Mouse (Mus musculus): ENCODE data around the gene Abhd8. TPM values are rescaled to one million over a fixed set of nuclear protein-coding genes. Genes with fewer than 3 reads are reported as not detected.
A peak's percentile ranks its signal among the peaks of the same experiment; 100 is the strongest.

Abhd8 gene
- polyA plus RNA-seq, 1 experiment = not detected

DNA sequence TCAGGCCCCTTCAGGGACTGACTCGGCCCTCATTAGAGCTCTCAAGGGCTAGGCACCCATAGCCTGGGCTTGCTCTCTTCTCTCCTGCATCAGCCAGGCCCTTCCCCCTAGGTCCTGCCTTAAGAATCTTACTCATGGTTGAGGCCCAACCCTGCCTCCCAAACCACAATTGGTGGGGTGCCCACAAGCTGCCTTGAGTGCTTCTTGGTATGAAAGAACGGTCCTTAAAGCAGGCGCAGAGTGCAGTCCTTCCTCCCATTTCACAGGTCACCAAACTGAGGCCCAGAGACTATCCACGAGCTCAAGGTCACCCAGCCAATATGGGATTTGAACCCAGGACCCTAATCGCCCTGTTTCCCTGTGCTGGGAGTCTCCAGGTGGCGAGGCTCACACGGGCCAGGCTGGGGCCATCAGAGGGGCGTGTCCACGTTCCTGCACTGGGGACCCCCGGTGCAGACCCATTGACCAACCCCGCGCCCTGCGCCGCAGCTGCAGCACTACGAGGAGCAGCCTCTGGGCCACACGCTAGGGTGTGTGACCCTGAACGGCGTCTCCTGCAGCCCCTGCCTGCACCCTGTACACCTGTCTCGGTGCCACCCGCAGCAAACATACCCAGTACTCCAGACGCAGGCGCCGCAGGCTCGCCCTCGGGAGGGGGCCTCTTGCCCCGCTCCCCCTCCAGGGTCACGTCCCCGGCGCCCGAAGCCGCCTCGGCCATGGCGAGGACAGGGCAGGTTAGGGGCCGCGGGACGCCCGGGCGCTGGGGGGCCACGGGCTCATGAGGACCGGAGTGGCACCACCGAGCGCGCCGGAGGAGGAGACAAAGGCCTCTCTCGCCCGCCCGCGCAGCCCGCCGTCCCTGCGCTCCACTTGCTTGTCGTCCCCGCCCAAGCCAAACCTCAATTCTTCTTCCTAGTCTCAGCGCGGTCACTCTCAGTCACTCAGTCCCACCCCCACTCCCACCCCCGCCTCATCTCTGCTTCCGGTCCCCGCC is 22.0 kb upstream of the Abhd8 start, which contains the start of gene Ano8:
TSS of gene Ano8 (minus strand) at position 822 of the 994 bp plus-strand sequence.
- Histone ChIP-seq H3K4me3 (ENCODE audit: insufficient read depth, low read depth, low read length) (peak within 1 kb of the TSS; percentile 95), H3K4me1 (ENCODE audit: control insufficient read depth, insufficient read depth, low read length) (peaks cover 22% of the 10 kb centered on the region), H3K27ac (ENCODE audit: insufficient read depth, low read depth, low read length) (peak within 1 kb of the TSS; percentile 76)
- WGBS = 5% methylated on average over 56 of the region's 58 CpGs
- TF ChIP-seq POLR2A (IDR thresholded peaks at IDR 0.05; ENCODE audit: insufficient read depth, low read depth, low read length) = 0 out of 2 replicates have a peak, but pooled peaks have one; percentile 17
- no peak for TF ChIP-seq CTCF (IDR thresholded peaks at IDR 0.05; ENCODE audit: insufficient read depth, low read depth, low read length)

DNA sequence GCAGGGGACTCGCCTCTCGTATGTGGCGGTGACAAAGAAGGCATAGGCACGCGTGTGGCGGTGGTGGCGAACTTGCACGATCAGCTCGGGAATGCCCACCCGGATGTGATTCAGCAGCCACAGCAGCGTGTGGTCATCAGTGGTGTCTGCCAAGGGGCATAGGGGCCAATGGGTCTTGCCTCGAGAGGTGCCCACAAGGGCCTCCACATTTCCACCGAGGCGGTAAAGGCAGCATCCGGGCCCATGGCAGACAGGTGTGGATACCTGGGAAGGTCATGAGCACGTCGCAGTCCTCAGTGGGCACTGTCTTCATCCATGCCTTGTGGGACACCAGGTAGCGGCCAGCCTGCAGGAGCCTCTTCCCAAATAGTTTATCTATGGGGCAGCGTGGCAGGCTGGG is 21.3 kb upstream of the Abhd8 start:
- no peak overlapping the region for H3K27ac ChIP-seq (ENCODE audit: insufficient read depth, low read depth, low read length)
- WGBS = 92% methylated on average over 19 of the region's 19 CpGs
- TF ChIP-seq CTCF (IDR thresholded peaks at IDR 0.05; ENCODE audit: insufficient read depth, low read depth, low read length) (no peak), POLR2A (IDR thresholded peaks at IDR 0.05; ENCODE audit: insufficient read depth, low read depth, low read length) (no peak)
- peaks cover 22% of the 10 kb centered on the region for H3K4me1 ChIP-seq (ENCODE audit: control insufficient read depth, insufficient read depth, low read length)
- peak overlapping the region; percentile 95 for H3K4me3 ChIP-seq (ENCODE audit: insufficient read depth, low read depth, low read length)

DNA sequence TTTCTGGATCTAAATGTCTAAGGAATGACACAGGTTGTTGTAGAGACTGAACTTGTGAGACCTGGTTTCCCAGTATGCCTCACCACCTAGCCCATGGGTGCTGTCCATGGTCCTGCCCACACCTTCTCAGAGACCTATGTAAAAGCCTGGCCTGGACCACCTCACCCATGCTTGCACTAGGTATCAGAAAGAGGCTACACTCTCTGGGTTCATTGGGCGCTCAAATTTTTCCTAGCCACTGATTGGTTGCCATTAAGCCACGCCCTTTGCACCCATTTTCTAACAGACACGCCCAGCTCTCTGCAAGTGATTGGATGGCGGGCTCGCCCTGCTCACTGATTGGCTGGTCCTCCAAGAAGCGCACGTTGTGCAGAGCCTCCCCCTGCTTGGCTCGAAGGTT is 20.5 kb upstream of the Abhd8 start:
- peaks cover 18% of the 10 kb centered on the region for H3K4me1 ChIP-seq (ENCODE audit: control insufficient read depth, insufficient read depth, low read length)
- WGBS = 60% methylated on average over 8 of the region's 8 CpGs

DNA sequence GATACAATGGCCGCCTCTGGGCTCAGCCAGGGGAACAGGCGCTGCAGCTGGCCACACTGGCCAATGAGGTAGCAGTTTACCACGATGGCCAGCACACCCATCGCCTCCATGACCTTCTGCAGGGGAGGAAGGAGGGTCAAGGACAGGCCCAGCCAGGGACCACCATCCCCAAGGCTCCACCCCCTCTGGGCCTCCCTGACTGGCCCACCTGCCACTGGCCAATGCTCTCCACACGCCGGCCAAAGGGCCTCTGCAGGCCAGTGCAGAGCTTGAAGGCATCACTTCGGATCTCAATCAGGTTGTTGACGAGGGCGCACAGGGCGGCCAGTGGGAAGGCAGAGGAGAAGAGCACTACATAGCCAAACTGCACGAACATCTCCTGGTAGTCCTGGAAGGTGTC is 15.5 kb upstream of the Abhd8 start:
- TF ChIP-seq POLR2A (IDR thresholded peaks at IDR 0.05; ENCODE audit: insufficient read depth, low read depth, low read length) (no peak), CTCF (IDR thresholded peaks at IDR 0.05; ENCODE audit: insufficient read depth, low read depth, low read length) (no peak)
- Histone ChIP-seq H3K4me3 (ENCODE audit: insufficient read depth, low read depth, low read length) (no peak overlapping the region), H3K27ac (ENCODE audit: insufficient read depth, low read depth, low read length) (no peak overlapping the region), H3K4me1 (ENCODE audit: control insufficient read depth, insufficient read depth, low read length) (peaks cover 17% of the 10 kb centered on the region)
- 91% methylated on average over 11 of the region's 11 CpGs for WGBS

More for the DNA sequence above, 20.5 kb upstream of the Abhd8 start:
- Histone ChIP-seq H3K27ac (ENCODE audit: insufficient read depth, low read depth, low read length) (no peak overlapping the region), H3K4me3 (ENCODE audit: insufficient read depth, low read depth, low read length) (no peak overlapping the region)
- no peak for TF ChIP-seq CTCF (IDR thresholded peaks at IDR 0.05; ENCODE audit: insufficient read depth, low read depth, low read length)
- TF ChIP-seq POLR2A (IDR thresholded peaks at IDR 0.05; ENCODE audit: insufficient read depth, low read depth, low read length) = no peak

DNA sequence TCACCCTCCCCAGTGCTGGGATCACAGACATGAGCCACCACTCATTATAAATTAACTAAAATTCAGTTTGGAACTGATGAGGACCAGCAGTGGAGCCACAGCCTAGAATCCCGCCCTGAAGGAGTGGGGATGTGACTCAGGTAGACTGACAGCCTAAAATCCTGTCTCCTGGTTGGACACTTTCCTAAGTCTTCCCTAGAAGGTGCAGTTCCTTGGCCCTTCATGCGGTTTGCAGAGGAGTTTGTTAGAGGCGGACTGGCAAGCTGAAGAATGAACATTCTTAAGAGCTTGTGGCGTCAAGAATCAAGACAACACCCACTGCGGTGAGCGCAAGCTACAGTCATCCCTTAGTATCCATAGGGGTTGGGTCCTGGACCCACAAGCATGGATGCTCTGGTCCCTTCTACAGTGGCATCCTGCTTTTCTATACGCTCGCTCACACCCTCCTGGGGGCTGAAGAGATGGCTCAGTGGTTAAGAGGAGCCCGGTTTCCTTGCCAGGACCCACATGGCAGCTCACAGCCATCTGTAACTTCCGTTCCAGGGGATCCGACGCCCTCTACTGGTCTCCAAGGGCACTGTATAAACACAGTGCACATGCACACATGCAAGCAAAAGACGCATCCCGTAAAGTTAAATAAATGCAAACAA is 13.9 kb upstream of the Abhd8 start:
- no peak overlapping the region for H3K27ac ChIP-seq (ENCODE audit: insufficient read depth, low read depth, low read length)
- TF ChIP-seq POLR2A (IDR thresholded peaks at IDR 0.05; ENCODE audit: insufficient read depth, low read depth, low read length) (no peak), CTCF (IDR thresholded peaks at IDR 0.05; ENCODE audit: insufficient read depth, low read depth, low read length) (no peak)
- 46% methylated on average over 14 of the region's 14 CpGs for WGBS

DNA sequence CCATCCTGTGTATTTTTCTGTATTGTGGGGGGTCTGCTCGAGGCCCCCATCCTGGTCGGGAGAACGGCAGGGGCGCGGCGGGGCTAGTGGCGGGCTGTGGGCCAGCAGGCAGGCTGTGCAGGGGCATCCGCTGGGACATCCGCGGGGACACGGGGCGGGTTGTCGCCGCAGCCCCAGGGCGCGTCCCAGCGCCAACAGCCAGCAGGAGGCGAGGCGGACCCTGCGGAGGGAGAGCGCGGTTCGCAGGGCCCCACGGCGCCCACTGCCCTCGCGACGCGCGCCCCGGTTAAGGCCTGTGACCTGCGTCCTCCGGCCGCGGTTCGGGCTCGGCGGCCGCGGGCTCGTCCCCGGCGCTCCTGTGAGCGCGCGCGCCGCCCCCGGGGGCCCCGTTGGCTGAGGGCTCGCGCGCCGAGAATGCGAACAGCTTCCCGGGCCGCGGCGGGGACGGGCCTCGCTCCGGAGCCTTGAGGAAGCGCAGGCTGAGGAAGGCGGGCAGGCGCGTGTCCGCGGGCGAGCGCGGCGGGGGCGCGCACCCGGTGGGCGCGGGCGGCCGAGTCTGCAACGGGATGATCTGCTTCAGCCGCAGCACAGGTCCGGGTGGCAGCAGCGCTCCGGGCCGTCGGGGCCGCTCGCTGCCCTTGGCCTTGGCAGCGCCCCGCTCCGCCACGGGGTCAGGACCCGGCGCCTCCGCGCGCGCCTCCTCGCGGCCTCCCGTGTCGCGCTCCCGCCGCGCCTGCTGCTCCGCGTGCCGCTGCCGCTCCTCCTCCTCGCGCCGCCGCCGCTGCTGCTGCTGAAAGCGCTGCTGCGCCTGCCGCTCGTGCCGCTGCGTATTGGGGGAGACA is 12.9 kb upstream of the Abhd8 start:
- under 1% methylated on average over 109 of the region's 121 CpGs for WGBS
- Histone ChIP-seq H3K27ac (ENCODE audit: insufficient read depth, low read depth, low read length) (peak overlapping the region; percentile 73), H3K4me3 (ENCODE audit: insufficient read depth, low read depth, low read length) (peak overlapping the region; percentile 57), H3K4me1 (ENCODE audit: control insufficient read depth, insufficient read depth, low read length) (peaks cover 17% of the 10 kb centered on the region)
- TF ChIP-seq POLR2A (IDR thresholded peaks at IDR 0.05; ENCODE audit: insufficient read depth, low read depth, low read length) (peak; percentile 16; the same call in 1 of the 2 replicates), CTCF (IDR thresholded peaks at IDR 0.05; ENCODE audit: insufficient read depth, low read depth, low read length) (no peak)

More for the DNA sequence above, 13.9 kb upstream of the Abhd8 start:
- H3K4me3 ChIP-seq (ENCODE audit: insufficient read depth, low read depth, low read length) = peak overlapping the region; percentile 8; the same call in 1 of the 2 replicates
- peaks cover 17% of the 10 kb centered on the region for H3K4me1 ChIP-seq (ENCODE audit: control insufficient read depth, insufficient read depth, low read length)

DNA sequence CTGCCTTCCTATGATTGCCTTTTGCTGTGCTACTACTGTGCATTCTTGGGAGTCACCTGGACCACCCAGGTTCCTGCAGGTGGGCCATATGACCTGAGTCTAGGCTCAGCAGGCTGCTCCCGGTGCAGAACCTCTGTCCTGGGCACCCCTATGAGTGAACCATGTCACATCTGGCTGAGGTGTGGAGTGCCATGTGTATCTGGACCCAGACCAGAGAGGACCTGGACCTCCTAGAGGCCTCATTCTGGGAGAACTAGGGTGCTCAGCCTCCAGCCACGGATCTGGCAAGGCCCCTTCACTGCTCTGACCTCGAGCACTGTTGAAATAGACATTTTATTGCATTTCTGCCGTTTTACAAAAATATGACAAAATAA is 12.2 kb upstream of the Abhd8 start:
- H3K4me1 ChIP-seq (ENCODE audit: control insufficient read depth, insufficient read depth, low read length) = peaks cover 23% of the 10 kb centered on the region
- WGBS = 26% methylated on average over 4 of the region's 4 CpGs
- TF ChIP-seq CTCF (IDR thresholded peaks at IDR 0.05; ENCODE audit: insufficient read depth, low read depth, low read length) = no peak
- TF ChIP-seq POLR2A (IDR thresholded peaks at IDR 0.05; ENCODE audit: insufficient read depth, low read depth, low read length) = no peak
- H3K27ac ChIP-seq (ENCODE audit: insufficient read depth, low read depth, low read length) = peak overlapping the region; percentile 73; the same call in 1 of the 2 replicates
- peak overlapping the region; percentile 57; the same call in 1 of the 2 replicates for H3K4me3 ChIP-seq (ENCODE audit: insufficient read depth, low read depth, low read length)

All from olfactory bulb, adult 2 months (tissue).